Mouse (Mus musculus): Measurements from ENCODE around the gene Skp2.

DNA sequence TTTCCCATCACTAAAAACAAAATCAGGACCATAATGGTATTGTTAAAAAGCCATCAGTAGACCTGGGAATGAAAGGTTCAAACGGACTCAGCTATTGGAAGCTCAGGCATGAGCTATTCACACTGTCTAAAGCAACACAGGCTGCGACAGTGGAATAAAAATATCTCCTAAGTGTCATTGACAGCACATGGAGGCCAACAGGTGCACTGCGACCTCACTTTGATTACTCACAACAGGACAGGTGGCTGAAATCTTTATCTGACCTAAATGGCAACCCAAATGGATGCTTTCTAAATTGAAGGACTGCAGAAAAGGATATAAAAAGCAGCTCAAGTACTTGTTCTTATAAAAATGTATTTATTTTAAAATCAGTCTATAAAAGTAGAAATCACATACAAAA lies 43.6 kb downstream of the Skp2 start:
- TF ChIP-seq CTCF (conservative IDR thresholded peaks at IDR 0.05; ENCODE audit: insufficient read depth, insufficient read length, low read depth, low read length) (no peak), POLR2A (IDR thresholded peaks at IDR 0.05; ENCODE audit: low read depth, low read length) (no peak)

Measured in kidney, adult 2 months (tissue).